Mouse (Mus musculus) megakaryocyte-erythroid progenitor cell, adult 5-6 weeks (primary cell): ENCODE data around the gene Gm3854. TPM values are rescaled to one million over a fixed set of nuclear protein-coding genes. Genes with fewer than 3 reads are reported as not detected.
A peak's percentile ranks its signal among the peaks of the same experiment; 100 is the strongest.
"Not testable (repeated sequence)": the region's sequence is repeated elsewhere in the genome, so short reads cannot be mapped to it uniquely, and the experiment has no call there.

Experiments used
- ATAC-seq: replicated peaks from 2 replicates; pipeline ENCODE4 v1.8.0; 2016; ENCODE audit warnings: mild to moderate bottlenecking, inconsistent platforms; ENCODE audit not compliant: severe bottlenecking, poor library complexity, low FRiP score, low TSS enrichment
- total RNA-seq, 2 experiments: library from RNA; stranded (forward) in 1 of 2; stranded (reverse) in 1 of 2; fragments of 200-1000, 215-1000 nt in 1 of 2; fragments of >200 nt in 1 of 2; fragmentation: Nextera tagmentation in 1 of 2; gene quantifications; 2 replicates each; pipeline ENCODE4 v1.2.3; 2014 to 2017

The Gm3854 gene
- 0.11 and 0.87 TPM in 2 replicates for total RNA-seq (2014; fragmentation: Nextera tagmentation)
- total RNA-seq (2017) = 0.30 and 1.1 TPM in 2 replicates

- ATAC-seq = peak; percentile 90
Observed at GRCm38 (mm10) chr7:6343501-6344071, at the start of gene Gm3854. Gene Gm3854, plus strand, starts transcription at chr7:6343759.

- not testable (repeated sequence) for ATAC-seq
Observed at GRCm38 (mm10) chr7:6300796-6301195, 42.8 kb upstream of the Gm3854 start.

- peak; percentile 84 for ATAC-seq
Observed at GRCm38 (mm10) chr7:6330458-6331232, 12.9 kb upstream of the Gm3854 start.

GRCm38 (mm10) chr7:6331233-6331956, 12.2 kb upstream of the Gm3854 start, which contains the start of gene Zfp583:
Gene Zfp583, minus strand, starts transcription at chr7:6331285.
- ATAC-seq = peak; percentile 91

- no peak for ATAC-seq
Observed at GRCm38 (mm10) chr7:6339865-6340264, 3.7 kb upstream of the Gm3854 start.

- no peak for ATAC-seq
Observed at GRCm38 (mm10) chr7:6344124-6344523, 565 bp downstream of the Gm3854 start.

- ATAC-seq = no peak
Observed at GRCm38 (mm10) chr7:6358121-6358520, 14.6 kb downstream of the Gm3854 start.

- ATAC-seq = no peak
Observed at GRCm38 (mm10) chr7:6358937-6359590, 15.5 kb downstream of the Gm3854 start.

- ATAC-seq = peak; percentile 4; the same call in 1 of the 2 replicates
Observed at GRCm38 (mm10) chr7:6360477-6361060, 17.0 kb downstream of the Gm3854 start.

- no peak for ATAC-seq
Observed at GRCm38 (mm10) chr7:6361756-6362155, 18.2 kb downstream of the Gm3854 start.

- ATAC-seq = peak; percentile 78
Observed at GRCm38 (mm10) chr7:6362268-6363046, 18.9 kb downstream of the Gm3854 start.

GRCm38 (mm10) chr7:6363047-6363488, 19.5 kb downstream of the Gm3854 start, which contains the start of gene Zfp78:
Gene Zfp78, plus strand, starts transcription at chr7:6363280.
- peak; percentile 75 for ATAC-seq

GRCm38 (mm10) chr7:6364761-6365160, 21.2 kb downstream of the Gm3854 start:
- ATAC-seq = no peak

GRCm38 (mm10) chr7:6367185-6367584, 23.6 kb downstream of the Gm3854 start:
- peak; percentile 26 for ATAC-seq

GRCm38 (mm10) chr7:6368146-6368545, 24.6 kb downstream of the Gm3854 start:
- ATAC-seq = not testable (repeated sequence)

- no peak for ATAC-seq
Observed at GRCm38 (mm10) chr7:6369460-6369859, 25.9 kb downstream of the Gm3854 start.

GRCm38 (mm10) chr7:6372993-6373392, 29.4 kb downstream of the Gm3854 start:
- ATAC-seq = no peak

GRCm38 (mm10) chr7:6378441-6378840, 34.9 kb downstream of the Gm3854 start:
- no peak for ATAC-seq
